Mouse (Mus musculus) liver, embryonic 13.5 days (tissue): ENCODE results near the gene Fyn. TPM values are rescaled to one million over a fixed set of nuclear protein-coding genes. Genes with fewer than 3 reads are reported as not detected.

ENCODE experiments used
- ATAC-seq: fragments of 200-750 bp; cut with Nextera tagmentation; 2 replicates; pipeline ENCODE4 v1.8.0; 2017; ENCODE audit warnings: low read depth, mild to moderate bottlenecking, moderate number of reproducible peaks, moderate library complexity
- DNase-seq: peaks from one replicate; pipeline ENCODE4 v3.0.0; 2022
- H3K27ac ChIP-seq: fragments of 300-500 bp; sonication (generic); 2 replicates; pipeline ENCODE4 v1.5.1; 2015; ENCODE audit warnings: moderate library complexity, mild to moderate bottlenecking, inconsistent platforms
- H3K27me3 ChIP-seq: fragments of 300-500 bp; sonication (generic); 2 replicates; pipeline ENCODE4 v1.6.1; 2015; ENCODE audit warnings: mild to moderate bottlenecking, inconsistent platforms
- H3K36me3 ChIP-seq: fragments of 300-500 bp; sonication (generic); 2 replicates; pipeline ENCODE4 v1.6.1; 2015; ENCODE audit warnings: mild to moderate bottlenecking, inconsistent platforms
- H3K4me1 ChIP-seq: fragments of 300-500 bp; sonication (generic); replicated peaks from 2 replicates; pipeline ENCODE4 v1.6.1; 2015; ENCODE audit warnings: inconsistent platforms
- H3K4me2 ChIP-seq: fragments of 300-500 bp; sonication (generic); 2 replicates; pipeline ENCODE4 v1.6.1; 2015; ENCODE audit warnings: inconsistent platforms, mild to moderate bottlenecking, moderate library complexity
- H3K4me3 ChIP-seq: fragments of 300-500 bp; sonication (generic); replicated peaks from 2 replicates; pipeline ENCODE4 v1.5.1; 2015; ENCODE audit warnings: mild to moderate bottlenecking, inconsistent platforms
- H3K9ac ChIP-seq: fragments of 300-500 bp; sonication (generic); 2 replicates; pipeline ENCODE4 v1.6.1; 2015; ENCODE audit warnings: mild to moderate bottlenecking, inconsistent platforms
- H3K9me3 ChIP-seq: fragments of 300-500 bp; sonication (generic); replicated peaks from 2 replicates; pipeline ENCODE4 v1.6.1; 2016; ENCODE audit warnings: inconsistent platforms
- WGBS: fragments of 180-500 bp; shearing (Covaris S2); methylation state at CpG from one replicate; pipeline ENCODE4 v1.1.7; 2015; ENCODE audit not compliant: insufficient replicate concordance; 5-methylcytosine and 5-hydroxymethylcytosine counted together
- polyA plus RNA-seq: library from polyadenylated mRNA; unstranded; fragments of >200 nt; fragmentation: Nextera tagmentation; extraction: Ambion mirVana; gene quantifications from 2 replicates; pipeline ENCODE4 v1.2.1, GENCODE M21; 2015

Fyn gene
- polyA plus RNA-seq, 1 experiment from 2014 or later: 6.5 TPM

GRCm38 (mm10) chr10:39461909-39462308 lies 93.3 kb downstream of the Fyn start:
- no peaks in the 10 kb centered on the region for H3K36me3 ChIP-seq
- ATAC-seq: no peak
- no peak overlapping the region for H3K4me3 ChIP-seq
- peaks cover 30% of the 10 kb centered on the region for H3K4me1 ChIP-seq
- no peak for DNase-seq
- no peaks in the 10 kb centered on the region for H3K9me3 ChIP-seq
- H3K4me2 ChIP-seq: no peak overlapping the region
- no peak overlapping the region for H3K9ac ChIP-seq
- H3K27ac ChIP-seq: no peak overlapping the region
- H3K27me3 ChIP-seq: no peaks in the 10 kb centered on the region
- WGBS: 83% methylated on average over 5 of the region's 5 CpGs

- ATAC-seq: no peak
- WGBS: 63% methylated on average over 8 of the region's 8 CpGs
These were observed 94.1 kb downstream of the Fyn start for GRCm38 (mm10) chr10:39462711-39463110.

DNA sequence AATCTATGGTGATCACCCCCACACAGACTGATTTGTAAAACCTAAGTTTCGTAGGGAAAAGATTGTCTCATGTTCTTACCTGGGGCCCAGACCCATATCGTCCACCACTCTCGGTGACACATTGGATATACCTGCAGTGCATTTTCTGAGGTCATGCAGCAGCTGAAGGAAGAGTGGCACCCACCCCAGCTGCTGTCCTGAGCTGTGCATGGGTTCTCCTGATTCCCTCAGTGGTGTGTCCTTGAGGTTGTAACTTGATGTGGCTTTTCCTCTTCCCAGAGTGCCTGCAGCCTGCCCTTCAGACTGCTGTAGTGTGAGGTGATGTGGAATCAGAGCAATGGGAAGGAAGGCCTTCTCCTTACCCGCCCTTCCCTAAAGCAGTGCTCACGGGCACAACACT lies 95.7 kb downstream of the Fyn start:
- H3K9me3 ChIP-seq: no peaks in the 10 kb centered on the region
- H3K27ac ChIP-seq: no peak overlapping the region
- H3K4me1 ChIP-seq: peaks cover 15% of the 10 kb centered on the region
- no peaks in the 10 kb centered on the region for H3K27me3 ChIP-seq
- ATAC-seq: no peak
- H3K4me2 ChIP-seq: no peak overlapping the region
- no peak for DNase-seq
- 68% methylated on average over 5 of the region's 5 CpGs for WGBS
- H3K4me3 ChIP-seq: no peak overlapping the region
- H3K9ac ChIP-seq: no peak overlapping the region
- H3K36me3 ChIP-seq: no peaks in the 10 kb centered on the region

More at GRCm38 (mm10) chr10:39462711-39463110, 94.1 kb downstream of the Fyn start:
- Histone ChIP-seq H3K4me3 (no peak overlapping the region), H3K4me2 (no peak overlapping the region), H3K4me1 (peaks cover 25% of the 10 kb centered on the region), H3K36me3 (no peaks in the 10 kb centered on the region), H3K27me3 (no peaks in the 10 kb centered on the region), H3K27ac (no peak overlapping the region), H3K9me3 (no peaks in the 10 kb centered on the region), H3K9ac (no peak overlapping the region)
- no peak for DNase-seq

- Histone ChIP-seq H3K4me1 (peaks cover 6% of the 10 kb centered on the region; the same call in 1 of the 2 replicates), H3K36me3 (no peaks in the 10 kb centered on the region), H3K27ac (no peak overlapping the region), H3K9ac (no peak overlapping the region), H3K9me3 (no peaks in the 10 kb centered on the region), H3K27me3 (no peaks in the 10 kb centered on the region), H3K4me3 (no peak overlapping the region), H3K4me2 (no peak overlapping the region)
- ATAC-seq: no peak
- no peak for DNase-seq
- 72% methylated on average over 6 of the region's 6 CpGs for WGBS
These were observed 98.7 kb downstream of the Fyn start for GRCm38 (mm10) chr10:39467317-39467716.

GRCm38 (mm10) chr10:39467821-39468220 lies 99.2 kb downstream of the Fyn start:
- H3K4me3 ChIP-seq: no peak overlapping the region

GRCm38 (mm10) chr10:39468576-39468975 lies 99.9 kb downstream of the Fyn start:
- peaks cover 8% of the 10 kb centered on the region; the same call in 1 of the 2 replicates for H3K4me1 ChIP-seq
- H3K27me3 ChIP-seq: no peaks in the 10 kb centered on the region
- WGBS: 76% methylated on average over 3 of the region's 3 CpGs
- no peak overlapping the region for H3K9ac ChIP-seq
- no peak overlapping the region for H3K4me2 ChIP-seq
- H3K36me3 ChIP-seq: no peaks in the 10 kb centered on the region
- DNase-seq (no peak), ATAC-seq (no peak)
- H3K9me3 ChIP-seq: no peaks in the 10 kb centered on the region
- no peak overlapping the region for H3K27ac ChIP-seq
- H3K4me3 ChIP-seq: no peak overlapping the region

More at GRCm38 (mm10) chr10:39467821-39468220, 99.2 kb downstream of the Fyn start:
- DNase-seq: no peak
- ATAC-seq: no peak
- Histone ChIP-seq H3K4me1 (peaks cover 7% of the 10 kb centered on the region; the same call in 1 of the 2 replicates), H3K36me3 (no peaks in the 10 kb centered on the region), H3K27me3 (no peaks in the 10 kb centered on the region), H3K9ac (no peak overlapping the region), H3K27ac (no peak overlapping the region), H3K9me3 (no peaks in the 10 kb centered on the region), H3K4me2 (no peak overlapping the region)
- WGBS: 79% methylated on average over 7 of the region's 7 CpGs

DNA sequence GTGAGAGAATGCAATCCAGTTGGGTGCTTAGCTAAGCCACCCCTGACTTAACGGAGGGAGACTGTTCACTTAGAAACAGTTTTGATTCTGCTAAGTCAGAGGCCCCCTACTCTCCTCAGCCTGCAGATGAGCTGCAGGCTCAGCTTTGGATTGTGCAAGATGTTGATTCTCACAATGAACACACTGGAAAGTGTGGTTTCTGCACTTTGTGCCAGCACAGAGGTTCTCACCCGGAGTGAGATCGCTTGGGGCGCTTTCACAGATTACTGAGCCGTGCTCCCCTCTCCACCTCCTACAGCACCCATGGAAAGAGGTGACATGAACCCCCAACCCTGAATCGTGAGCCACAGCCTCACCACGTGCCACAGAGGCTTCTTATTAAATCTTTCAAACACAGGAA lies 100.7 kb downstream of the Fyn start:
- H3K27ac ChIP-seq: no peak overlapping the region
- DNase-seq (no peak), ATAC-seq (no peak)
- H3K4me3 ChIP-seq: no peak overlapping the region
- no peak overlapping the region for H3K4me2 ChIP-seq
- no peaks in the 10 kb centered on the region for H3K9me3 ChIP-seq
- 73% methylated on average over 7 of the region's 7 CpGs for WGBS
- H3K4me1 ChIP-seq: peaks cover 8% of the 10 kb centered on the region; the same call in 1 of the 2 replicates
- no peaks in the 10 kb centered on the region for H3K27me3 ChIP-seq
- no peaks in the 10 kb centered on the region for H3K36me3 ChIP-seq
- H3K9ac ChIP-seq: no peak overlapping the region

GRCm38 (mm10) chr10:39470321-39470720 lies 101.7 kb downstream of the Fyn start:
- no peak overlapping the region for H3K4me2 ChIP-seq
- no peaks in the 10 kb centered on the region for H3K27me3 ChIP-seq
- H3K36me3 ChIP-seq: no peaks in the 10 kb centered on the region
- no peak overlapping the region for H3K9ac ChIP-seq
- no peak overlapping the region for H3K4me3 ChIP-seq
- 83% methylated on average over 7 of the region's 7 CpGs for whole genome bisulfite sequencing
- H3K27ac ChIP-seq: no peak overlapping the region
- DNase-seq (no peak), ATAC-seq (no peak)
- peaks cover 8% of the 10 kb centered on the region; the same call in 1 of the 2 replicates for H3K4me1 ChIP-seq
- H3K9me3 ChIP-seq: no peaks in the 10 kb centered on the region

GRCm38 (mm10) chr10:39471040-39471713 lies 102.5 kb downstream of the Fyn start:
- ATAC-seq (no peak), DNase-seq (no peak)
- H3K4me2 ChIP-seq: no peak overlapping the region
- H3K27me3 ChIP-seq: no peaks in the 10 kb centered on the region
- 76% methylated on average over 7 of the region's 7 CpGs for WGBS
- H3K36me3 ChIP-seq: no peaks in the 10 kb centered on the region
- no peaks in the 10 kb centered on the region for H3K9me3 ChIP-seq
- H3K4me1 ChIP-seq: peaks cover 8% of the 10 kb centered on the region; the same call in 1 of the 2 replicates
- H3K9ac ChIP-seq: no peak overlapping the region
- no peak overlapping the region for H3K4me3 ChIP-seq
- no peak overlapping the region for H3K27ac ChIP-seq

DNA sequence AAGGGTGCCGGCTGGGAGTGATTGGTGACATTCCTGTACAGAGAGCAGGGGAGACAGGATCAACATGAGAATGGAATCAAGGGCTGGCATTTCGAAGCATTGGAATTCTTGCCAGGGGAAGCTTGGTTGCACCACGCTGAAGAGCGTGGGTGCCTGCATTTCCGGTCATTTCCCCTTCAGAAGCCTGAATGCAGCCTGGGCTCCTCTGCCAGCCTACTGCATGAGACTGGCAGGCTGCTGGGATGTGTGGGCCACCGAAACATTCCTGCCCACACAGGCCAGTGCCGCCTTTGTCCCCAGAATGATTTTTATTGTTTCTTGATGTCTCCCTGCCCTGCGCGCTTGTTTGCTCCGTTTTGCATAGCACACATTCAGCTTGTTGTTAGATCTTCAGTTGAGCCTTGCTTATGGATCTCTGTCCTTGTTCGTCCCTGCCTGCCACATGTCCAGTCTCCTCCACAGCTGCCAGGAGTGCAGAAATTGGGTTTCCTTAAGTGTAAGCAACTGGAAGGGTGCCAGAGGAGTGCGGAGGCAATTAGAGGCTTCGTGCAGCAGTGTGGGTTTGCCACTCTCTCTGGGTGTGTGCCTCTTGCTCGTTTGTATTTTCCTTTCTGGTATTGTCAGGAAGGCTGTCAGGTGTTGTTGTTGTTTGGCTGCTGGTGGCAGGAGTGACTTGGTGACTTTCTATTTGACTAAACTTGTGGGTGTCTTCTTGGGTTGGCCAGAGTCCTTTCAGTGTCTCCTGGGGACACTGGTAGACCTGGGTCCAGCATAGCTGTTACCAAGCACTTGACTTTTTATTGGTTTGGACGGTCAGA lies 103.3 kb downstream of the Fyn start:
- DNase-seq (no peak), ATAC-seq (no peak)
- WGBS: 76% methylated on average over 15 of the region's 15 CpGs

DNA sequence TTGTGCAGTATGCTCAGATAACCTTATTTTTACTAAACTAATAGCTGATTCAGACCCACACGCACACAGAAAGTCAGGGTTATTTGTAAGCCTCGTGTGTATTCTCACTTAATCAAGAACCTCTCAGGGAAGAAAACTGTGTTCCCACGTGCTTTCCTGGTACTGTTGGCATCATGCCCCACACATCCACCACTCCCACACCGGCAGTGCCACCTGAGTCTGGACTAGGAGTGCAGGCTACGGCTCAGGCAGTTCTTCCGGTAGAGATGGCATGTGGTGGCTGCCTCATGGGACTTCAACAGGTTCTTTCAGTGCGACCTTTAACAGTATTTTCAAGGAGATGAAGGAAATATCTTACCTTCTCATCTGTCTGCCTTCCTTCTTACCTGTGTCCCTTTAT lies 104.3 kb downstream of the Fyn start:
- no peaks in the 10 kb centered on the region for H3K36me3 ChIP-seq
- H3K27me3 ChIP-seq: no peaks in the 10 kb centered on the region
- H3K4me1 ChIP-seq: peaks cover 8% of the 10 kb centered on the region; the same call in 1 of the 2 replicates
- H3K4me3 ChIP-seq: no peak overlapping the region
- H3K9ac ChIP-seq: no peak overlapping the region
- no peak overlapping the region for H3K4me2 ChIP-seq
- DNase-seq: no peak
- WGBS: 69% methylated on average over 7 of the region's 7 CpGs
- H3K27ac ChIP-seq: no peak overlapping the region
- no peaks in the 10 kb centered on the region for H3K9me3 ChIP-seq
- ATAC-seq: no peak

More for the DNA sequence above, 103.3 kb downstream of the Fyn start:
- Histone ChIP-seq H3K27ac (no peak overlapping the region), H3K9me3 (no peaks in the 10 kb centered on the region), H3K9ac (no peak overlapping the region), H3K4me3 (no peak overlapping the region), H3K36me3 (no peaks in the 10 kb centered on the region), H3K4me2 (no peak overlapping the region), H3K27me3 (no peaks in the 10 kb centered on the region), H3K4me1 (peaks cover 8% of the 10 kb centered on the region; the same call in 1 of the 2 replicates)
